Mouse (Mus musculus) kidney, adult 2 months (tissue): Measurements from ENCODE around the gene Wbp2.

Source experiments
- CTCF ChIP-seq: fragments of 200-500 bp; conservative IDR thresholded peaks from 2 replicates; pipeline ENCODE4 v1.5.1; 2011; ENCODE audit warnings: low read depth, mild to moderate bottlenecking, control low read depth, low read length, moderate library complexity, mixed read lengths; ENCODE audit not compliant: insufficient read depth, insufficient read length
- POLR2A ChIP-seq: fragments of 200-500 bp; IDR thresholded peaks from one replicate; pipeline ENCODE4 v1.6.1; 2011; ENCODE audit warnings: low read depth, low read length, control low read depth

DNA sequence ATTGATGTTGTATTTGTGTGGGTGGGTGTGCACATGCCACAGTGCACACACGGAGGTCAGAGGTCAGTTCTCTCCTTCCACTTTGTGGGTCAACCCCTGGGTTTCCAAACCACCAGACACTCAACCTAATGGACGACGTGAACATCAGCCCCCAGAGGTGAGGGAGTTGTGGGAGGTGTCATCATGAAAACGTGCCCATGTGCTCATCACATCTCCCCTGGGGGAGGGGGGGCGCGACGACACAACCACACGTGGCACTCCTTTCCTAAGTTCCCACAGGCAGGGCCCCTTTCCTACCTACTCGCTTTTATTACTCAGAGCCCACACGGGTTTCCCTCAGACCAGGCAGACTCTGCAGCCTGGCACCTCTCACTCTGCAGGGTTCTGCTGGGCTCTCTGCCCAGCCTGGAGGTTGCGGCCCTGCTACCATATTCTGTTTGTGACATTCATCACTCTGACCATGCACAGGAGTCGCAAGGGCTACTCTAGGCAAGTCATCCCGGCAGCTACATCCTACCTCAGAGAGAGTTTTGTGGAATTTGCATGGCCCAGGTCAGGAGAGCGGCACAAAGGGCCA is 3.6 kb downstream of the Wbp2 start:
- TF ChIP-seq CTCF (no peak), POLR2A (no peak)
